ENCODE assay signal across 20 mouse cellular contexts in the genomic region with DNA sequence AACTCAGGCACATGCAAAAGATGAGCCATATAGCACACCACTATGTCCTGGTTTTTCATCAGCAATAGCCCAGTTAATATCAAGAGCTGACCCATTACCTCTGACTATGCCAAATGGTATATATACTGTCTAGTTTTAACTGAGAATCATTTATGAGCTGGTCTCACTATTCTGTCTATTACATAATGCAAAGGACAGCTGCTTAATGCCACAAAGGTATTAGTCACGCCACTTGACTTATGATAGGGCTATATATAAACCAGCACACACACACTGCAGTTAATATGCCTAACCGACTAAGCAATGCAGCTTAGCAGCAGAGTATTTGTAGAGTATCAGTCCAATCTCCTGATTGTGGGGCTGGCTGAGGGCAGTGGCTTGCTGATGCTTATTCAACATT.
"Had no signal": no experiment of that assay in that cellular context is flagged by ENCODE, and none has a peak within 500 bp of the region (broad histone marks: within the 10 kb centered on the region; RNA-seq: fewer than 3 reads in every experiment).

No protein-coding gene starts in this region.

- ATAC-seq: inflammation-experienced regulatory T-cells, adult 6 months; intestine, embryonic 16.5 days; lung, postnatal 0 days; midbrain, embryonic 16.5 days had no signal

- H3K4me3 ChIP-seq: limb, embryonic 13.5 days; liver, embryonic 13.5 days had no signal

- H3K27me3 ChIP-seq: limb, embryonic 13.5 days; liver, embryonic 13.5 days had no signal

- H3K4me1 ChIP-seq: liver, embryonic 13.5 days had no signal

- H3K9ac ChIP-seq: limb, embryonic 13.5 days; liver, embryonic 13.5 days; lung, embryonic 14.5 days had no signal

- H3K27ac ChIP-seq: limb, embryonic 13.5 days; liver, embryonic 13.5 days; macrophage; stomach, postnatal 0 days had no signal

- DNase-seq: kidney, adult 18-20 months; kidney, adult 9 months; kidney, postnatal 14 days; kidney, postnatal 4 days; left cerebral cortex, postnatal 4 days; liver, embryonic 13.5 days; lung, embryonic 14.5 days; right cerebral cortex, adult 18-20 months; right cerebral cortex, postnatal 14 days; right cerebral cortex, postnatal 4 days; thymus, adult 2 months; thymus, postnatal 14 days; thymus, postnatal 4 days had no signal

- H3K36me3 ChIP-seq: limb, embryonic 13.5 days; liver, embryonic 13.5 days had no signal

- H3K9me3 ChIP-seq: liver, embryonic 13.5 days had no signal

- H3K4me2 ChIP-seq: limb, embryonic 13.5 days; liver, embryonic 13.5 days; lung, embryonic 14.5 days had no signal
